Mouse (Mus musculus) R1 (cell line): ENCODE measurements around the gene Lrguk.

Source experiments
- DNase-seq: peaks from one replicate; pipeline ENCODE4 v3.0.0-alpha.2; 2018; ENCODE audit warnings: low read depth, low spot score

The Lrguk gene

DNA sequence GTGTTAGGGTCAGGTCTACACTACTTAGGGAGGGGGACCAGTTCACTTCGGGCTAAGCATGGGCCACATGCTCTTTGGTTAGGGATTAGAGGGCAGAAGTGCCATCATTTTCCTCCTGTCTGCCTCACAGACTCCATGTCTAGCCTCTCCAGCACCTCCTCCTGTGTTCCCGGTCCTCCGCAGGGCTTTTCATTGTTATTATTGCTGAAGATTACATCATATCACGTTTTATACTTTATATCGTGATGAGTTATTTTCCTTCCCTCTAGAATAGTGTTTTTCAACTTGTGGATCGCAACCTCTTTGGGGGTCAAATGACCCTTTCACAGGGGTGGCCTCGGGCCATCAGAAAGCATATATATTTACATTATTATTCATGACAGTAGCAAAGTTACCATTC is 37.5 kb downstream of the Lrguk start:
- no peak for DNase-seq

DNA sequence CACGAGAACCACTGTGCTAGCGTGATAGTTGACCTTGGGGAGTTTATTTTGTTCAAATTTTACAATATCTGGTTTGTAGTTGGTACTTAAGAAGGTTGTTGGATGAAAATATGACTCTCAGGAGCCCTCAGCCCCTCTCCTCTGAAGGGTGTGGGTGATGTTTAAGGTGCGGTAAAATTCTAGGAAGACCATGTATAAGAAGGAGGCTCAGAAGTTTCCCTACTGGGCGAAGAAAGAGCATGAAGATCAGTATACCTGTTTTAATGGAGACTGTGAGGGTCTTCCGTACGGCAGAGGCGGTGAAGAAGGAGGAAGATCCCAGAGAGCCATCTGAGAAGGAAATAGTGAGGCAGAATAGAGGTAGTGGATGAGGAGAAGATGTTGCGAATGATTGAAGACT is 38.0 kb downstream of the Lrguk start:
- no peak for DNase-seq

DNA sequence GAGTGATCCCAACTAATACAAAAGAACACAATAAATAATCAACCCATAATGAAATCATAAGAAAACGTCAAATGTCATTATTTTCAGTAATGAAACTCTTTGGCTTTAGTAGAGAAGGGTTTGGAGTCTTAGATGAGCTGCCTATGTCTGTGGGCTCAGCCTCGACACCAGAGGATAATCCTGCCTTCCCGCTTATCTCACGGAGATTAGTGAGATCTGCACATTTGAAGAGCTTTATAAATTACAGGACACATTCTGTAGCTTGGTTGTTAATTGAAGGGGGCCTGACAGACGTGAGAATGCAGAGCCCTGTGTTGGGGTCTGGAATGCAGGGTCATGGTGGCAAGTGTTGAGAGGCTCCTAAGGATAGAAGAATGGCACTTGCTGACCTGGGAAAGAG is 42.7 kb downstream of the Lrguk start:
- DNase-seq = no peak

DNA sequence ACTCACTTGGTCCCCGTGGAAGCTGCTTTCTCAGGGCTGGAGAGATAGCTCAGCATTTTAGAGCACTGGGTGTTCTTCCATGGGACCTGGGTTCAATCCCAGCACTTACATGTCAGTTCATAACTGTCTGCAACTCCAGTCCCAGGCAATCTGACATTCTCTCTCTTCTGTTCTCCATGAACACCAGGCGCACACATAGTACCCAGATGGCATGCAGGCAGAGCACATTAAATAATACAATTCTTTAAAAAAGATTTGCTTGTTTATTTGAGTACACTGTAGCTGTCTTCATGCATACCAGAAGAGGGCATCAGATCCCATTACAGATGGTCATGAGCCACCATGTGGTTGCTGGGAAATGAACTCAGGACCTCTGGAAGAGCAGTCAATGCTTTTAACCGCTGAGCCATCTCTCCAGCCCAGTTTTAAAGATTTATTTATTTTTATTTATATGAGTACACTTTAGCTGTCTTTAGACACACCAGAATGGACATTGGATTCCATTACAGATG is 44.7 kb downstream of the Lrguk start:
- DNase-seq = no peak

DNA sequence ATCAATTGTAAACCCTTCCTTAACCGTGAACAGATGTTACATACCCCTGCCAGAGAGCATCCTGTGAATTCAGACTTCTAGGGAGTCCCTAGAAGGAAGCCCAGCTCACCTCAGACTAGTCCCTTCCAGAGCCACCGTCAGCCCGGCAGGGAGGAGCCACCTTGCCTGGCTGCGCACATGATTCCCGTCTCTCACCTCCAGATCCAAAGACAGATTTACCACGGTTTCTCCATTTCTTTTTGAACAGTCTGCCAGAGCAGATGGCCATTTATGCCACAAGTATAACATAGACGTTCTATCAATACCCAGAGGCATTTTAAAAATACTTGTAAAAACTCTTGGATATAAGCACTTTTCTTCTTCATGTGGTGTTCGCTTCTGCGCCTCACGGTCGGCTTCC is 46.3 kb downstream of the Lrguk start:
- DNase-seq = no peak

DNA sequence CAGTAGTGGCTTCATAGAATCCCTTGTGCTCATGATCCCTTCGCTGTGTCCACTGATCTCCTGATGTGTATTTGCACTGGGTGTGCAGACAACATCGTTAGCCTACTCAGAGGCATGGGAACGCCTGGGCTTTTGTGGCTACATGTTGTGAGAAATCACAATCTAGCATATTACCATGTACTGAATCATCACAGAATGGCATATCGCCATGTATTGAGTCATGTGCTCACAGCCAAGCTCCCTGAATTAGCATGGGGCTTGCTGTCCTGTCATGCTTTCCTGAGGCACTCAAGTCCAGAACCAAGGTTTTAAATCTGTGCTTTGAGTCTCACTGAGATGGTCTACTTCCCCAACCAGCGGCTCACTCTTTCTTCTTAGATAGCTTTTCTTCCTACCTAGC is 54.2 kb downstream of the Lrguk start:
- no peak for DNase-seq

DNA sequence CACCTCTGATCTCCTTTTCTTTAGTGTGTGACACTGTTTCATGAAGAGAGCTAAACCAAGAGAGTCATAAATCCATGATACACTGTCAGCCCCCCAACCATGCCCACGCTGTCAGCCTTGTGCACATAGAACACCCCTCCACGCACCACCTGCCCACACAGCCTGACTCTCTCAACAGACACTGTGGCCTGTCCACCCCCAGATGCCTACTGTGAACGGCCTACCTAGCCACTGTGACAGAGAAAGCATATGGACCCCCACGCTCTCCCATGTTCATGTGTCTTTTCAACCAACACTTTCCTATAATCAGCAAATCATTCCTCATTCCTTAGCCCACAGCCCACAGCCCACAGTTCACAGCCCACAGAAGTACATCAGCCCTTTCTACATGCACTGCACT is 58.5 kb downstream of the Lrguk start:
- no peak for DNase-seq

DNA sequence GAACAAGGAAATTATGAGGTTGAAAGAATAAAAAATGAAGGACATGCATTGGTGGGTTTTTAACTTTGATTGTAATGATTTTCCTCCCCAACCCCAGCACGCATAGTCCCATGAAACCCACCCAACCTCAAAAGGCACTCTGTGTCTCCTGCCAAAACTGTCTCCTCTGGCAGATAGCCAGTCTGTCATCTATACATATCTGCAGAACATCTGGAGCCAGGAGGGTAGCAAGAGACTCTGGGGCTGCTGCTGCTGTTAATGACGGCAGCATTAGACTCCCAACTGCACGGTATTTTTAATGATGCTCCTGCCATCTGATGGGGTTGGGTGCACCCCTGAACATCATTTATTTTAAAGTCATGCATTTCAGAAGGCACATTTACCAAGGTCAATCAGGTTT is 59.7 kb downstream of the Lrguk start:
- no peak for DNase-seq

DNA sequence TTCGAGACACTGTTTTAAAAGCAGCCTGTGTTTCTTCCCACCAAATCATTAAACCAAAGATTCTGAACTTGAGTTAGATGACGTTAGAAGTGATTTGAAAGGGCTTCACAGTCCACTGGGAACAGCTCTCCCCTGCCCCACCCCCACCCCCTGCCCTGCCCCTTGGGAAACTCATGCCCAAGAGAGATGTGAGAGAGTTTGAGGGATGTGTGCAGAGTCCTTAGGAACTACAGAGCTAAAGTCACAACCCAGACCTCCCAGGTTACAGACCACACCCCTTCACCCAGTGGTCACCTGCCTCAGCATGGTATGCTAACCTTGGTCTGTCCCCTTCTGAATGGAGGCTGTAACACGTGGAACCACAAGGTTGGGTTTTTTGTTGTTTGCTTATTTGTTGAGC is 62.3 kb downstream of the Lrguk start:
- no peak for DNase-seq

DNA sequence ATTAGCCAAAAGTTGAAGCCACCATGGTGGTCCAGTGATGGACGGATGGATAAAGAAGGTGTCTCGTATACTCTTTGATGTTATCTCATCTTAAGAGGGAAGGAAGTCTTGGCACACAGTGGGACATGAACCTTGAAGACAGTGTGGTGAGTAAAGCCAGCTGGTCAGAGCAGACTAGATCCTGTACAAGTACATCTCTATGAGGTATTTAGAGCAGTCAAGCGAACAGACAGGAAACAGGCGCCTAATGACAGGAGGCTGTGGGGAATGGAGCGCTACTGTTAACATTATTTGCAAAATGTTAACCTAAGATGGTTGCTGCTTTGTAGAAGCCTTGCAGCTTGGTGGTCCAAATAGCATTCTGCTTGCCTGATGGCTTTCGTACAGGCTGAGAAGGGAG is 67.0 kb downstream of the Lrguk start:
- DNase-seq = no peak

DNA sequence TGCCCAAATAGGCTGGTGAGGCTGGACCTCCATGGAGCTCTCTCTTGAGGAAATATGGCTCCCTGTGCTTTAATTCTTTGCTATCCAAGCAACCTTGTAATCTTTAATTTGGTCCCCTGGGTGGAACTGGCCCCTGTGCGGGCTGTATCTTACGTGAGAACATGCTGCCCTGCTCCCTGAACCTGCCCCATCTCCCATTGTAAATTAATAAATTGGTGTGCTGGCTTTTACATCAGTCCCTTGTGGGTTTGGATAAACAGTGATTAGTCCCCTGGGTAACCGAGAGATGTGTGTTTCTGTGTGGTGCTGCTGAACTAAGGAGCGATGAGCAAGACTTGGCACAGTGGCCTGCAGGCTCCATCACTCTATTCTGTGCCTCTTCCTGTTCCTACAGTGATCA is 67.7 kb downstream of the Lrguk start:
- DNase-seq = no peak

DNA sequence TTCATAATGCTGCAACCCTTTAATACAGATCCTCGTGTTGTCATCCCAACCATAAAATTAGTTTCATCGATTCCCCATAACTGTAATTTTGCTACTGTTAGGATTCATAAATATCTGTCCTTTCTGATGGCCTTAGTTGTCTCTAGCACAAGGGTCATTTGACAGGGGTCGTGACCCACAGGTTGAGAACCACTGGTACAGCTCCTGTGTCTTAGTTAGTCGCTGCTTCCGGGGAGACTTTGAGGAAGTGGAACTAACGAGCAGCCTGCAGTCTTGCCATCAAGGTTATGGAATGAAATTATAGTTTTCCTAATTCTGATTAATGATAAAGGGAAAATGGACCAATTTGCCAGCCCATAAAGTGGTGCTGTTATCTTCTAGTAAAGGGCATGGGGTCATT is 70.5 kb downstream of the Lrguk start:
- DNase-seq = no peak

DNA sequence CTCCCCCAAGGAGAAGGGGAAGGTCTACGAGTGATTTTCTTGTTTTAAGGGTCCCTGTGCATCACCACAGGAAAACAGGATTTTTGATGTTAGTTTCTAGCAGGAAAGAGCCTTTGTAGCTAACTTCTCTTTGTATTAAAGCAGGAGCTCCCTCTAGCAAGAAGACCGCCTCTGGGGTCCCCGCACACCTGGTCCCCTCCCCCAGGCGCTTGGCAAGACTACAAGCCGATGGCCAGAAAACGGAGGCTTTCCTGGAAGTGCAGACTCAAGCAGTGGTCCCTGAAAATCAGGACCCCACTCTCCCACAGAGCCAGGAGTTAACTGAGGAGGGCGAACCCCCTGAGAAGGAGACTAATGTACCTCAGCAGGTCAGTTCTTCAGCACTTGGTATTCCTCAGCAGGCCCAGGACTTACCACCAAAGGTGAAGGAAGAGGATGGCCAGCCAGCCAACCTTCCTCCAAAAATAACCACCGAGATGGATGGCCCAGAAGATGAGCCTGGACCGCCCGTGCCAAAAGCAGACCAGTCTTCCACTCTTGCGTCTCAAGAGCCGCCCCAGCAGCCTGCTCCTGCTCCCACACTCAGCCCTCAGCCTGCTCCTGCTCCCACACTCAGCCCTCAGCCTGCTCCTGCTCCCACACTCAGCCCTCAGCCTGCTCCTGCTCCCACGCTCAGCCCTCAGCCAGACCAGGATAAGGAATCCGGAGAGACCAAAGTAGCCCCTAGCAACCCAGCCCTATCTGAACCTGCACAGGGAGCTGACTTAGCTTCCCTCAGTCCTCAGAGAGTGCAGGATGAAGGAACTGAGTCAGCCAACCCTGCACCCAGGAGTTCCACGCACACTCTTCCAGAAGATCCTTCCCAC is 72.5 kb downstream of the Lrguk start:
- DNase-seq = peak; percentile 24

DNA sequence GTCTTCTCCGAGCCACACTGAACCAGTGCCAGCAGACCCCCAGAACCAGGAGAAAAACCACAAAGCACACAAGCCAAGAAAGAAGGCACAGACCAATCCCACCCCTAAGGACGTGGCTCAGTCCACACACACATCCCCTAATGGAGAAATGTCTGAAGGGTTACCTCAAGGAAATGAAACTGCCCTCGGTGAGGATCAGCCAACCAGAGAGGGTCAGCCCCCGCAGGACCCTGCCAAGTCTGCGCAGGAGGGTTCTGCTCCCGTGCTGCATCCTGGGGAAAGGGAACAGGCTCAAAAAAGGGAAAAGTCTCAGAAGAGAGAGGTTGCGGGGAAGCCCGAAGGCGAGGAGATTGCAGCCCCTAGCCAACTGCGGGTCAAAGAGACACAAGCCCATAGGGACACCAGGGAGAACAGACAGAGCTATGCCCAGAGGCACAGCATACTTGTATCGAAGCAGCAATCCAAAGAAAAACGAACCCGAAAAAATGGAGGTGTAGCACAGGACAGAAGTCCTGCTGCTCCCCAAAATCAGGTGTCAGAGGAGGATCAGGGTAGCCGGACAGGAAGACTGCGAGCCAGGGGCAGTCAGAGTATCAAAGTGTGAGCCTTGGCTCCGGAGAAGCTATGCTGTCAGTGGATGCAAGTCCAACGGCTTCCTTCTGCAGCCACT is 74.1 kb downstream of the Lrguk start:
- no peak for DNase-seq

DNA sequence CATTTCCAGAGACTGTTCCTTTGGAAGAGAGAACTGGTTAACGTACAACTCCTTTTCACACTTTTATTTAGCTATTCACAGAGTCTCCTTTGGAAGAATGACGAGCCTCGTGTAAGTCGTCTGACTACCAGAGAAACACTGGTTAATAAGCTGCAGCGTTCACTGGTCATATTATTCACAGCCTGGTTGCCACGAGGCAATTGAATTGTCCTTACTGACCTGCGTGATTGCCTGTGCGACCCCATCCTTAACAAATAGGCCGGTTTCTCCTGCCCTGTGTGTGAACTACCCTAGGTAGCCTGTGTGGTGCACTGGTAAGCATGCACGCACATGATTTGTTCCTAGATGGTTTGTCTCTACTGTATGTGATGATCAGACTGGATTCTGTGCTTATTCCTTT is 81.3 kb downstream of the Lrguk start:
- DNase-seq = no peak

DNA sequence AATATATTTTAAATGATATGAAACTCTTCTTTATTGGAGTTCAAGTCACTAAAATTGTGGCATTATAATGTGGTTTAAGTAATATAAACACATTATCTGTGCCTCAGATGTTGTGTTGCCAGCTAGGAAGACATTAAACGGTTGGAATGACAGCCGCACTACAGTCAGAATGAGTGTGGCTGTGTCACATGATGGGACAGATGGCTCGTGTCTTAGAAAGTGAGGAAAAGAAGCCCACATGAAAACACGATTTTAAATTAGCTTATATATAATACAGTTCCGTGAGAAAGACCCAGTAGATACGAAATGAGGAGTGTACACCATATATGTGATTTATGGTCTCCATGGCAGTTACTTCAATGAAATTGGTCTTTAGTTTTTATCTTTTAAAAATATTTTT is 82.2 kb downstream of the Lrguk start:
- DNase-seq = no peak

DNA sequence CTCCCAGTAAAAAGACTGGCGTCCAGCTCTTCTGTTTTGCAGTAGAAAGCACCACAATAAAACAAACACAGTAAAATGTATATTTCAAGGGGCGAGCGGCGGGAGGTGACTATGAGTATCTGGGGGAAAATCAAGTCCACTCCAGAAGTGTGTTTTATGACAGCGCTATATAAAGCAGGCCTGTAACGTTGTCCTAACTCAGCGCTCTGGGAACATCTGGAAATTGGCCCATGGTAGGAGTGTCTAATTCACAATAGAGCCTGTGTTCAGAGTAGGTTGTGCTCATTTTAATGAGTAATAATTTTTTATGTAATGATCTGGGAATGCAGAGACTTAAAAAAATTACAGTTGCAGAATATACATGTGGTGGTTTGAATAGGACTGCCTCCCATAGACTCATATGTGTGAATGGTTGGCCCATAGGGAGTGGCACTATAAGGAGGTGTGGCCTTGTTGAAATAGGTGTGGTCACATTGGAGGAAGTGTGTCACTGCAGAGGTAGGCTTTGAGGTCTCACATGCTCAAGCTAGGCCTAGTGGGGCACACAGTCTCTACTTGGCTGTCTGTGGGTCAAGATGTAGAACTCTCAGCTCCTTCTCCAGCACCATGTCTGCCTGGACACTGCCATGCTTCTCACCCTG is 87.7 kb downstream of the Lrguk start:
- no peak for DNase-seq

DNA sequence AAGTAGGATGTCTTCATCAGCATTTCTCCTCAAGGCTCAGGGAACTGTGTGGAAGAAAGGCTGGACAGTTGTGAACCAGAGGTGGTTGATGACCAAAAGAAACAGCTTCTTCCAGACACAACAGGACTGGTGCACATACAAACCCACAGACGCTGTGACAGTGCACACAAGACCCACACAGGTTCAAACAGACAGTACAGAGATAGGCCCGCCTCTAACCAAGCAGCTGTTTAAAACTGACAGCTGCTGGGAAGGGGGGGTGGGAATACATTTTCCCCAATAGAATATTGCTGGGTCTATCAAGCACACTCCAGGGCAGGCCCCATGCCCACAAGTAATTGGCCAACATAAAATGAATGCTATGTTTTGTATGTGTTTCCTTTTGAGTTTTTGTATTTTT is 95.2 kb downstream of the Lrguk start:
- DNase-seq = no peak

DNA sequence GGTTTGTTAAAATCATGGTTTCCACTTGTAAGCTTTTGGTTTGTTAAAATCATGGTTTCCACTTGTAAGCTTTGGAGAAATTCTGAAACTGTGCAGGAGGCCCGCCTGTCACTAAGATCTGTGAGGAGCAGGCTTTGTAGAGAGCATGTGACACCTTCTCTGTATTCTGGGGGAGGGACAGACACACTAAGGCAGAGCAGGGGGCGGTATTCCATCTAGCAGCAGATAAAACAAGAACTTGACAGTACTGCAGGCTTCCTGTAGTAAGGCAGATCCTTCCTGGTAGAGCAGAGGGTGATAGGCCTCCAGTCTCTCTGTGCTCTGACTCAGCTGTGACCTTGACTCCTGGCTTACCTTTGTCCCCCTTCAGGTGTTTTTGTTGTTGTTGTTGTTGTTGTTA is 100.0 kb downstream of the Lrguk start:
- no peak for DNase-seq

DNA sequence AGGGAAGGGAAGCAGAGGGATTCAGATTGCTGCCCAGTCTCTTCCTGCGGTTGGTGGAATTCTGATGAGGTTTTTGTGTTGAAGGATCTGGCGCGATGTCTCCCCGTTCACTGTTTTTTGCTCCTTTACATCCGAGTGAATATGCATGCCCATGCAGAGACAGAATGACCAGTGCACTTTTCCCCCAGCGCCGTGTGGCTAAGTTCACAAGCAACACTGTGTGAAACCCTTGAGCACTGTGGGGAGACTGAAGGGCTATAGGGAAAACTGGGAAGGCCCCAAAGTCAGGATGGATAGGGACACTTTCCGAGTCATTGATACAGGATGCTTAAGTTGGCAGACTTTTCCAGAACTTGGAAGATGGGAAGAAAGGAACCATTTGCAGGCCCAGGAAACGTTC is 103.1 kb downstream of the Lrguk start:
- no peak for DNase-seq

DNA sequence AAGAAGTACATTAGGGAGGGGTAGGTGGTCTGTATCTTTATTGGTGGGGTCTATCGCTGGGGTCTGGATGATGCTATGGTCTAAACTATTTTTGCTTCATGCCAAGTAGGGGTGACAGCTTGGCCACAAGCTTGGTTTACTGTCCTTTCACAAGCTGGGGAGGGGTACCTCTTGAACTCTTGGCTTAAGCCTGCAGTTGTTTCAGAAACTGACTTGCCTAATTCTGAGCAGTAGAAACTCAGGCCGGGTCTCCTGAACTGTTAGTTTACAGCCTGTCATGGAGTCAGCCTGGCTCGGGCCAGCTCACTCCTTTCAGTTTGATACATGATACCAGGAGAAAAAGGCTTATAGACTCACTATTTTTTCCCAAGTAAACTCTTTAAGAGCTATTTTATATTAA is 109.1 kb downstream of the Lrguk start:
- no peak for DNase-seq

DNA sequence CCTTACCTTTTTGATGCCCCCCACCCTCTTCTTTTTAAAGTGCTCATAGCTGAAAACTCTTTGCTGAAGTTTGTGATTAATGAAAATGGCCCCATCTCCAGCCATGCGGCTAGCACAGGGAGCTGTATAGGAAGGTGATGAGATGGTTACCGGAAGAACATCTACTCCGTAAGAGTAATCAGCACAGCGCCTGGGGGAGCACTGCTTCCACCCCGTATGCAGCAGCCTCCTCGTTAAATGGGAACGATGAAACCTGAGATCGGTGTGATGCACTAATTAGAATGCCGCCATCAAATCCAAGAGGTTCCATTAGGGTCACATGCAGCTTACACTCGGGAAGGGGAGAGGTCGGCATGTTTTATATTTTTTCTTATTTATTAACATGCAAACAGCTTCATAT is 113.7 kb downstream of the Lrguk start:
- peak; percentile 19 for DNase-seq

DNA sequence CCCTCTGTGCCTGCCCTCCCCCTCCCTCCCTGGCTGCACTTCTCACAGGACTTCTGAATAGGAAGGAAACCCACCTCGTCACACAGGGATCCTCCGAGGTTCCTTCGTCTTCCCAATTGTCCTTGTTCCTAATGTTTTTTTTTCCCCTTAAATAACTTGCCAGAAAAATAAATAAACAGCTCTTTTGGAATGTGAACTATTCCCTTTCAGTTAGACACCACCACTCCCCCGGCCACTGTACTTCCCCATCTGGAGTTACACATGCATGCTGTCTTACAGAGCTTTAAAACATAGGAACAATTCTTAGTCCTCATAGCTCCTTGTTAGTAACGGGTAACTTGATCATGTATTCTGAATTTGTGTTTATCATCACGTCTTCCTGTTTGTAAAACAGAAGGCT is 116.8 kb downstream of the Lrguk start:
- no peak for DNase-seq
